Mouse (Mus musculus) olfactory bulb, adult 2 months (tissue): ENCODE results near the gene Vgll2.

Experiments
- CTCF ChIP-seq: fragments of 200-500 bp; IDR thresholded peaks from 2 replicates; pipeline ENCODE4 v1.5.1; 2012; ENCODE audit warnings: low read depth, mild to moderate bottlenecking, low read length, moderate library complexity; ENCODE audit not compliant: insufficient read depth
- POLR2A ChIP-seq: fragments of 200-500 bp; IDR thresholded peaks from 2 replicates; pipeline ENCODE4 v1.6.1; 2012; ENCODE audit warnings: mild to moderate bottlenecking, low read depth, low read length, moderate library complexity; ENCODE audit not compliant: insufficient read depth

- TF ChIP-seq CTCF: no peak
- TF ChIP-seq POLR2A: no peak
These were observed 50.2 kb downstream of the Vgll2 start for GRCm38 (mm10) chr10:52072482-52072881.
